Mouse (Mus musculus): Measurements from ENCODE around the gene Prr15l.

The Prr15l gene

DNA sequence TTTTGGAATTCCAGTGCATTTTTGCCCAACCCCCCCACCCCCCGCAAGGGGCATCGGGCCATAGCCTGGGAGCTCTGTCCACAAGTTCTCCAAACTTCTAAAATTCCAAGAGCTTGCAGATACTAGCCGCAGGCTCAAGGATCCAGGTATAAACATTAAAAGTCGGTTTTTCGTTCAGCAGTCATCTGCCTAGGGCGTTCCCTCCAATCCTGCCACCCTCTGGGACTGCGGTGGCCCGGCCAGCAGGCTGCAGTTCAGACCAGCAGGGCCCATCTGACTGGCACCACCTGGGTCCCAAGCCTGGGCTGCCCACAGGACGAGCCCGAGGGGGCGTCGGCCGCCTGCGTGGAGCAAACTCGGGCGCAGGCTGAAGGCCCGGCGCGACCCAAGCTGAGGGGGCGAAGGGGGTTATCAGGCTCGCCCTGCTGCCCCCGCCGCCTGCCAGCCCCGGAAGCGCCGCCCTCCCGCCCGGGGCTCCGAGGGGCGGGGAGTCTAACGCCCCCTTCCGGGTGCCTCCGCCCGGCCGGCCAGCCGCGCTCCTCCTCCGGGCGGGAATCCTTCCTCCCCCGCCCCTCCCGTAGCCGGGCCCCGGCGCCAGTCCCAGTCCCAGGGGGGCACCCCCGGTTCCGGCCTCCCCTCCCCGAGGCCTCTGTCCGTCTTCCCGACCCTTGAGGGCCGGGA lies 49.1 kb downstream of the Prr15l start:
- DNase-seq (ENCODE audit: low read depth, low spot score): no peak

DNA sequence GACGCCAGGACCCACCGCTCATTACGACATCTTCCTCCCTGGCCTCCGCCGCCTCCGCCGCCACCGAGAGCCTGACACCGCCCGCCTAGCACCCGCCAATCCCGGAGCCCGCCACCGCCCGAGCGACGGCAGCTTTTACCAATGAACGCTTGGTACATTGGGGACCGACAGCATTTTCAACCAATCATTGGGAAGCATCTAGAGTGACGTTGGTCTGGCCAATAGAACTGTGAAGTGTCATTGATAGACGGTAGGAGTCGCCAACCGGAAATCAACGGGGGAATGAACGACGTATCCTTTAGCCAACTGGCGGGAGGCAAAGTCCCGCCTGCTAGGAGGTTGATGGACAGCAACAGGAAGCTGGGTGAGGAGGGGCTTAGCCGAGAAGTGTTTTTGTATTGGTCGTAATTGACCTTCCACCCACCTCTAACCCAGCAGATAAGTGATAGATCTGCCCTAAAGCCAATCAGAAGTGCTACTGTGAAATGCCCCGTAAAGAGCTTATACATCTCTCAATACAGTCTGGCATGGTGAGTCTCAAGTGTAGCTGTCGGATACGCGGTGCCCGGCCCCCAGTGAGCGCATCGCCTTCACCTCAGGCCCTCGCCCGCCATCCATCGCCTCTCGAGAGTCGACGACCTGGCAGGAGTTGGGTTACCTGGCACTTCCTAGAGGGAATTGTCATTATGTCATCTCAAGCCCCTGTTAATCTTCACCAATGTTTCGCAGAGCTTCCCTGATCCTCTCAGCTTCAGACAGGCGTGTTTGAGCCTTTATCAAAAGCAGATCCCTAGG lies 49.9 kb downstream of the Prr15l start:
- peak; percentile 100 for DNase-seq (ENCODE audit: low read depth, low spot score)

DNA sequence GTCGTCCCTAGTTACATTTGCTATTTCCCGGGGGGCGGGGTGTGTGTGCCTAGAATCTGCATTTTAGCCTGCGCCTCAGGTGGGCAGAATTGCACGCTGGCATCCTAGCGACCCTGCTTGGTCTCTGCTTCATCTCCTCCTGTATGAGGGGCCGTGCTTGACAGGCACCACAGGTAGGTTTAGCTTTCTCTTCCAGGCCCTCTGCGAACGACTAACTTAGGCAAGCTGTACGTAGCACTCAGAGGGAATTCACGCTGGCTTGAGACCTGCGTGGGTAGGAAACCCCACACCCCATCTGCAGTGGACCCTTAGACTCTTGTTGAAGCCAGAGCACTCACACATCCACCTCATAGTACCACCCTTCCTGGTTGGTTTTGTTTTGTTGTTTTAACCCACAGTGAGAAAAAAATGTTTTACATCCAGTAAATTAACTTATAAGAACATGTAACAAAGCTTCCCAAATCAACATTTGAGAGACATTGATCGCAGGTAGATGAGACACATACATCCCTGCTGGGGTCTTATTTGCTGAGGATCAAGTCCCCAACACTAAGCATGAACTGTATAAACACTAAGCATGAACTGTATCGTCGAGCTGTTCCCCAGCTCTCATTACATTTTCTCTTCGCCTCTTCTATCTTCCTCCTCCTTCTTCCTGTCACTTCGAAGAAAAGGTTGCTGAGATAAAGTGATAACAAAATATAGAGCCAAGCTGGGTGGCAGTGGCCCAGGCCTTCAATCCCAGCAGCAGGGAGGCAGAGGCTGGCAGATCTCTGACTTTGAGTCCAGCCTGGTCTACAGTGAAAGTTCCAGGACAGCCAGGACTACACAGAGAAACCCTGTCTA lies 50.7 kb downstream of the Prr15l start:
- DNase-seq (ENCODE audit: low read depth, low spot score): no peak

DNA sequence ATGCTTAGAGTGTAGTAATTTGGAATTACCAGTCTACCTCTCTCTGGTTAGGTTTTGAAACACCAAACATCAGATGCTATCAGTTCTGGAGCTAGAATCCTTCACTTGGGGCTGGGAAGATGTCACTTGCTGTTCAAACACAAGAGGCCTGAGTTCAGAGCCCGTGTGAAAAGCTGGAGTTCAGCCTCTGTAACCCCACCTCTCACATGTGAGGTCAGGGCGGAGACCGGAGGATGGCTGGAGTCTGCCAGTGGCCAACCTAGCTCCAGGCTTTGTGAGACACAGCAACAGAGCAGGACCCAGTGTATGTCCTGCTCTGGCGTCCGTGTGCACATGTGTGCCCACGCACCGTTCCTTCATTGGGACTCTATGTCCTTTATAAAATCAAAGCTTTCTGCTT lies 51.4 kb downstream of the Prr15l start:
- no peak for DNase-seq (ENCODE audit: low read depth, low spot score)

DNA sequence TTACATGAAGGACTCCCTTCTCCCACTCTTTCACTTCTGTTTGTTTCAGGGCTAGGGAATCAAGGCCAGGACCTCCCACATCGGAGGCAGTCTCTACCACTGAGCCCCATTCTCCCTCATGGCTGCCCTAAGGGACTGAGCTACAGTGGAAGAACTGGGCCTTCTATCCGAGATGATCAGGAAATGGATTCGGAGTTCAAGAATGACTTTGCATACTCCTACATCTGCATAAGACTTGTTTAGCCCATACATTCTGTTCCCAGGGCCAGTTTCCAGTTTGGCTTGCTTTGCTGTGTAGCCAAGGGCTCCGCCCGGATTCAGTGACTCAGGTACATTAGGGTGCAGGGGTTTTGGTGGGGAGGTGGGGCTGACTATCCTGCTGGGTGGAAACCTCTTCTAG lies 52.1 kb downstream of the Prr15l start:
- DNase-seq (ENCODE audit: low read depth, low spot score): no peak

DNA sequence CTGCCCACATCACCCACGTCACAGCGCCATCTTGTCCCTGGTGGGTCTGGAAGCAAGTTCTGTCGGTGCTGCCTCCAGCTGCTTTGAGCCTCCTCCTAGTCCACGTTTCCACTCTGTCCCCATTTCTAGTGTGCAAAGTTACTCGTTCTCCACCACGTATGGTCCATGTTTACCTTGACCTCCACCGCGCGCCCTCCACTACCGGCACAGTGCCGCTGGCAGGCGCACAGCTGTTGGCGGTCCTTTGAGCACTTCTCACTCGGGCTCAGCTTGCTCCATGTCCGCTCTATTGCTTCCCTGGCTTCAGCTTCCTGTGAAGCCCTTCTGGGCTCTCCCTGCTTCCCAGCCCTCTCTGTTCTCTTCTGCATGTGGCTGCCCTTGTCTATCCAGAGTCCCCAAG lies 53.6 kb downstream of the Prr15l start:
- no peak for DNase-seq (ENCODE audit: low read depth, low spot score)

DNA sequence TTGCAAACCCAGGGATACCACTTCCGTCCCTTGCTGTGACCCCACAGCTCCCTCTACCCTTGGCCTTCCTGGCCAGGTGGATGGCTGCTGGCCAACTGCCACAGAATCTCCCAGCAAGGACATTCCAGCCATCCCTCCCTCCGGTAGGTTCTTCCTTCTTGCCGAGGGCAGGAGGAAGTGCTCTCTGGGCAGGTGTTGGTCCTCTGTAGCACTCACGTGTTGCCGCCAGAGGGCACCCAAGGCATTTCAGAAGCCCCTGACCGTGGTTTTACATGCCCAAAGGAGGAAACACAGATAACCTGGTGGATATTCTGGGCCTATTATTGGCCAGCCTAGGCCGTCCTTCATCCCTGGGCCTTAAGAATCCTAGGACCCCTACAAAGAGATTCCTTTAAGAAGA lies 54.5 kb downstream of the Prr15l start:
- DNase-seq (ENCODE audit: low read depth, low spot score): no peak

DNA sequence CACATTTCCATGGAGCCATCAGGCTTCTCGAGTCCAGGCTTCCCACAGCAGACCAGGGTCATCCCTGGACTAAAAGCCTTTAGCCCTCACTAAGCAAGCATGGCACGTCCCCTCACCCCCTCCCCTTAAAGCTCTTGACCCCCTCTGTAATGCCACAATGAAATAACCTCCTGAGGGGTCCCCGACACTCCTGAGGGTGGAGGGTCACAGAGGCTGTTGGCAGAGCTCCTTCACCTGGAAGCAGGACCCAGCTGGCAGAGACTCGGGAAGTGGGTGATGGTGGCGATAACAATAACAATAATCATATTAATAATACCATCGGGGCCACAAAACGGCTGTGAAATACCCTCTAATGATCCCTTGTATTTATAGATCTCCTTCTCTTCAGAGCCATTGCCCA lies 55.0 kb downstream of the Prr15l start, which contains the start of gene Sp2:
Gene Sp2, minus strand, starts transcription at position 101 of the 400 bp plus-strand sequence.
- DNase-seq (ENCODE audit: low read depth, low spot score): no peak

DNA sequence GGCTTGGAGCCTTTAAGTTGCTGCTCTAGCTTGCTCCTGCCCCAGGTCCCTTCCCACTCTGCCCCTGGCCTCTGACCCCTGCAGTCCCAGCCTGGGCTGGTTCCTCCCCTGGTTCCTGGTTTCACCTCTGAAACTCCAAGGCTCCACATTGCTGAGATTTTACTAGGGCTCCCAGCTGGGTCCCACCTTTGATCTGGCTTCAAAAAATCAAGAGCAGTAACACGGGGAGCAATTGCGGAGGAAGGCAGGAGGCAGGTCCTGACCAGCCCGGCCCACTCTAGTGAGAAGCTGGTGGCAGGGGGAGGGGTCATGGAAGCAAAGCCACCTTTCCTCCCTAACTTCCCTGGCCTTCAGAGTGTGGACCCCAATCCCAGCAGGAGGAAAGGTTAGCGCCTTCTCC lies 57.0 kb downstream of the Prr15l start:
- DNase-seq (ENCODE audit: low read depth, low spot score): no peak

DNA sequence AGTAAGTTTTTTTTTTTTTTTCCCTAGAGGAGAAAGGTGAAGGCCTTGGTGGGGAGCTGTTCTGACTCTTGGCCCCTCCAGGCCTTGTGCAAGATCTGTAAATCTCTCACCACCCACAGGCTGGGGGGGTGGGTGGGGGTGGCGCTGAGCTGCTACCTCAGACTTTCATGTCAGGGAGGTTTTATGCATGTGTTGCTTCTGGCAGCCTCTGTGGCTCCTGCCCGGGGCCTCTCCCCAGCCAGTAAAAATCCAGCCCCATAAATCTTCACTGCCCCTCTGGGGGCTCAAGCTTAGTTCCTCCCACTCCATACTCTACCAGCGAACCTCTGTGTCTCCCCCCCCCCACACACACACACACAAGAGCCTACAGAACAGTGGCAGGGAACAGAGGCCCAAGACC lies 58.6 kb downstream of the Prr15l start:
- DNase-seq (ENCODE audit: low read depth, low spot score): no peak

Measured in c-Kit-negative CD71-positive TER-119-positive erythroid progenitor cells, embryonic 14.5 days (primary cell).